Mouse (Mus musculus) bone marrow, adult 2 months (tissue): ENCODE measurements around the gene Tubgcp2.

Source experiments
- CTCF ChIP-seq: fragments of 200-500 bp; IDR thresholded peaks from 2 replicates; pipeline ENCODE4 v1.5.1; 2011; ENCODE audit warnings: low read length, control low read depth; ENCODE audit not compliant: control insufficient read depth, insufficient read depth
- POLR2A ChIP-seq: fragments of 200-500 bp; IDR thresholded peaks from 2 replicates; pipeline ENCODE4 v1.6.1; 2011; ENCODE audit warnings: low read depth, mild to moderate bottlenecking, control low read depth, low read length, borderline replicate concordance; ENCODE audit not compliant: control insufficient read depth

DNA sequence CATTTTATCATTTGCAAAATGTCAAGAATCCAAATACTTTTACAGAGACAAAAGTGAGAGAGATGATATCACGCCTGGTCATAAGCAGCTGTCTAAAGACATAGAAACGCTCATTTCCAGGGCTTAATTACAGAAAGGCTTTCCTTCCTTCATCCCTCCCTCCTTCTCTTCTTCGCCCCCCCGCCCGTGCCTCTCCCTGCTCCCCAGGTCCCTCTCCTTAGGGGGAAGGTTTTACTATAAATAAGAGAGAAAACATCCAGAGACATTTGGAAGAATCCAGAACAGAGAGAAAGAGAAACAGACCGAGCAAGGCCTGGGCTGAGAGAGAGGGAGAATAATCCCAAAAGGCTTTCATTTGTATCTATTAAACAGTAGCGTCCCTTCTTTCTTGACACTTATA lies 1.0 kb downstream of the Tubgcp2 start:
- TF ChIP-seq CTCF, result no peak
- TF ChIP-seq POLR2A, result no peak
